Mouse (Mus musculus) lung, postnatal 0 days (tissue): ENCODE data around the gene Tomt.

Source experiments
- CTCF ChIP-seq: IDR thresholded peaks from 2 replicates; pipeline ENCODE4 v1.5.1; 2016; ENCODE audit warnings: antibody characterized with exemption, mild to moderate bottlenecking
- EP300 ChIP-seq: IDR thresholded peaks from 2 replicates; pipeline ENCODE4 v1.6.1; 2016; ENCODE audit warnings: antibody characterized with exemption, mild to moderate bottlenecking, control low read depth

- TF ChIP-seq CTCF (no peak), EP300 (no peak)
These were observed 10.5 kb downstream of the Tomt start for GRCm38 (mm10) chr7:101895695-101896094.
